Mouse (Mus musculus): Measurements from ENCODE around the gene Ascl1.

Ascl1 gene

DNA sequence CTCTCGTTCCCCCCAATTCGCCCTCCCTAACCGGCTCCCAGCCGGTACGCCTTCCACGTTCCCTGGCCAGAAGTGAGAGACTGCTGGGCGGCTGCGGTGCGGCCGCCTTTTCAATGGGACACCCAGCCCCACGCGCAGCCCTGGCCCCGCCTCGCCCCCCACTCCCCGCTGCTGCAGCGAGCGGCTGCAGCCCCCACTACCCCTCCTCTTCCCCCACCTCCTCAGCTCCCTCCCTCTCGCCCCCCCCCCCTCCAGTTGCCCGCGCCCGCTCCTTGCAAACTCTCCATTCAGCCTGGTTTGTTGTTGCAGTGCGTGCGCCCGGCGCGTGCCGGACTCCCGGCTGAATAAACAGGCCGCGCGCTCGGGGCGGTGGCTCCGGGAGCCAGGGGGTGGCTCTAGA, at the start of gene Ascl1:
Gene Ascl1 (minus strand): TSS at position 85 of the 400 bp plus-strand sequence.
- DNase-seq (ENCODE audit: low spot score): no peak

DNA sequence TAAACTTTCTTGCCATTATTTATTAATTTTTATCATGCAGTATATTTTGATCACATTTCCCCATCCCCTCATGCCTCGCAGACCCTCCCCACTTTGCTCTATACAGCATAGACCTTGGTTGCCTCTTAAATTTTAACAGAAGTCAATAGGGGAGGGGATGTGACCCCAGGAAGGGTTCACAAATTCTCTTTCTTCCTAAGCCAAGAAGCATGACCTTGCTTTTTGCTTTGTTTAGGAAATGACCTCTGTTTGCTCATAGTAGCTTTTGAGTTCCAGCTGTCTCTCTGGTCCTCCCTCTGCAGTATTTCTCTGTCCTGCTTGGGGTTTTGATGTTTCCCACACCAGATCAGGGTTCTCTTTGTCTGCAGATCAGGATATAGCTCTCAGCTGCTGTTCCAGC, 40.7 kb upstream of the Ascl1 start:
- no peak for DNase-seq (ENCODE audit: low spot score)

DNA sequence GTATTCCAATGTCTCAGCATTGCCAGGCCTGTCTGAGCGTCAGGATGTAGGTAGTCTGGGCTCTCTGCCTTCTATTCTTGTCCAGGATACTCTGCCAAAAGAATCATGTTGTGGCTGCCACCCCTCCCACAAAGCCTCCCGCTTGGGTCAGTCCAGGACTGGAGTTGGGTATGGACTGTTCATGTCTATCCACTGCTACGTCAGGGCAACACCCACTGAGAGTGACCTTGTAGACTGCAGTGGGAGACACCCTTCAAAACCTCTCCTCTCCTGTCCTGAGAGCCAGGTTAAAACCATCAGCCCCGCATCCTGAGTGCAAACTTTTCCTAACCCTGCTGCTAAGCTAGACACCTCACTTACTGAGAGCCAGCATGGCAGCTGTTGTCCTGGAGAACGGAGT, 28.2 kb upstream of the Ascl1 start, which contains the start of gene Pah:
Gene Pah (plus strand): TSS at position 150 of the 400 bp plus-strand sequence.
- DNase-seq (ENCODE audit: low spot score): no peak

DNA sequence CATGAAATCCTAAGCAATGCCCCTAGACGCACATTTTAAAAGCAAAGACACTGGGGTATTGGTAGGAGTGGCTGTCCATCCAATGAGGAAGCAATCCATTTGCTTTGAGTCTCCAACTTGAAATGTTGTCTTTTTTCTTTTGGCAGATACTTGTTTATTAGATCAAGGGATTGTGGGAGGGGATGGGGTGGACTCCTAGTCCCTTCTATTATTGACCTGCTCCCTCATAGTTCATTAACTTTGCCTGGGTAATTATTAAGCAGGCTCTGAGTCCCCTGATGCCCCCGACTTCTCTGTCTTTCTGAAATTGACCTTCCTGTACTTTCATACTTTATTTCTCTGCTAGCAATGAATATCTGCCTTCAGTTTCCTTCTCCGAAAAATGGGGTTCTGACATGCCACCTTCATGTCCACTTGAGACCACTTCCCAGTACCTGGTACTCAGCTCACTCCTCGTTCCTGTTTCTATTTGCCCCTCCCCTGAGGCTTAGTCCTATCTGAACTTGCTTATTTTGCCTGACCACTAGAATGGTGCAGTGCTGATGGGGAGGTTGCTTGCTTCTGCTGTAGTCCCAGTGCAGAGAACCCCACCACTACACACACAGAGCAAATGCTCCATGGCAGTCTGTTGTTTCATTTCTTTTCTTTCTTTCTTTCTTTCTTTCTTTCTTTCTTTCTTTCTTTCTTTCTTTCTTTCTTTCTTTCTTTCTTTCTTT, 27.1 kb upstream of the Ascl1 start:
- no peak for DNase-seq (ENCODE audit: low spot score)

DNA sequence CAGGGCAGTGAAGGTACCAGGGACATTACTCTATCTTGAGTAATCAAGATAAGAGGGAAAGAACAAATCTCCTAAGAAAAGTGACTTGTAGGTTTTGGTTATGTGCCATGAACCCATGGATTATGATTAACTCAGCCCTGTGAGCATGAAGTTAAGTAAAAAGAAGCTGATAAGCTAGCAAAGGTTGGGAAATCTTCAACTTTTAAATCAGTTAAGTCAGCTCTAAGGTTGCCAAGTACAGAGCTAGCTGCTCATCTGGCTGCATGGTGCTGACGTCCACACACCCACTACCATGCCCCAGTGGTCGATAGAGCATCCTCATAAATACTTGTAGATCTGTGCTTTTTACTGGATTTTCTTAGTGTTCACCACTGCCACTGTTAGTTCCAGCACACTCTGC, 25.1 kb upstream of the Ascl1 start:
- no peak for DNase-seq (ENCODE audit: low spot score)

DNA sequence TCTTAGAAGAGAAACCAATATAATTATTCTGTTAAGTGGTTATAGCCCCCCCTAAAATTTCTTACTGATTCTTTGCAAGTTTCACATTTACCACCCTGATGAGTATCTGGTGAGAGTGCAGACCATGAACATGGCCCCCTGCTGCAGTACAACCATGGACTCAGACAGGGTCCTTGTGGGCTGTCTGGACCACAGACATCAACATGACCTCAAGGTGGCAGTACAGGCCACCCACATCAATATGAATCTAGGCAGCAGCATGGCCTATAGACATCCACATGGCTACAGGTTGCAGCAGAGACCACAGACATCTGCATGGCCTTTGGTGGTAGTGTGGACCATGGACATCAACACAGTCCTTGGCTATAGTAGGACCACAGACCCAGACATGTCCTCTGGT, 19.6 kb upstream of the Ascl1 start:
- DNase-seq (ENCODE audit: low spot score): no peak

DNA sequence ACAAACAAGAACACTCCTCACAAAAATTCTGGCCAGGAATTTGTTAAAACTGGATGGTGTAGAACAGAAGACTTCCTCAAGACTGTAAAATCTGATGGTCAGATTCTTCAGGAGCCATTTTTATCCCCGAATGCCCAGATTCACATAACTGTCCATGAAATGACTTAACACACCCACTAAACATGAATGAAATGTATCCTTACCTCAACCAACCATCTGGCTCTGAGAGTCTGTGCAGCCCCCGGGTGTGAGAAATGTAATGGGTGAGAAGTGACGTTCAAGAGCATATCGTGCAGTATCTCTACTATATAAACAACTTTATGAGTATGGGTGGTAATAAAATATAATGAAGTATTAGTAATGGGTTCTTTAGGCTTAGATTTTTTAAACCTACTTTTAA, 15.1 kb upstream of the Ascl1 start:
- DNase-seq (ENCODE audit: low spot score): no peak

DNA sequence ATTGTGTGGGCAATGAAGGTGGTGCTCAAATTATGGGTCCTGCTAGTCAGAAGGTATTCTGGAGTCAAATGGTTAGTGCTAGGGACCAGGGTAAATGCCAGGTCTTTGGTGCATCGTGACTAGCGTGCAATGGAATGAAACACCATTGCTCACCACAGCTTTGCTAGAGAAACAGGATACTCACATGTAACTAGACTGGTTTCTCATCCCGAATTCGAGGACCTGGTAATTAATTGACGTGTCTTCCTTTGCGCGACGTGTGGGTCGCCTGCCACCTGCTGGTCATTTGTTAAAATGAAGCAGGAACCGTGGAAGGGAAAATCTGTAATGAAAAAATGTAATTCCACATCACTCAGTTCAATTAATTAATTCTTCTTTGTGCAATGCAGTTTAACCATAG, 10.5 kb upstream of the Ascl1 start:
- DNase-seq (ENCODE audit: low spot score): no peak

DNA sequence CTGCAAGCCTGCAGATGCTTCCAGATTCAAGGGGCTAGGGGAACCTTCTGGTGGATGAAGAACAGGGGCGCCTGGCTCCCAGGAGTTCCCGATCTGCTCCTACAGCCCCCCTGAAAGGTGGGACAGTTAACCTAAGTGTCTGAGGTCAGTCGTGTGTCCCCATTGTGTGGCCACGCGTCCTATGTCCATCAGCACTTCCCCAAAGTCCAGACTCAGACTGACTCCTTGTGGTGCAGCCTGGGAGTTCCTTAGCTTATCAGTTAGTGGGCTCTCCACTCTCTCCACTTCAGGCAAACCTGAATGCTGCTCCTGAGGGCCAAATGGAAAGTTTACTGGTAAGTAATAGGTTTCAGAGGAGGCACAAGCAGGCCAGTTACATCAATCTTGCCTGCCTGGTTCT, 8.8 kb upstream of the Ascl1 start:
- no peak for DNase-seq (ENCODE audit: low spot score)

DNA sequence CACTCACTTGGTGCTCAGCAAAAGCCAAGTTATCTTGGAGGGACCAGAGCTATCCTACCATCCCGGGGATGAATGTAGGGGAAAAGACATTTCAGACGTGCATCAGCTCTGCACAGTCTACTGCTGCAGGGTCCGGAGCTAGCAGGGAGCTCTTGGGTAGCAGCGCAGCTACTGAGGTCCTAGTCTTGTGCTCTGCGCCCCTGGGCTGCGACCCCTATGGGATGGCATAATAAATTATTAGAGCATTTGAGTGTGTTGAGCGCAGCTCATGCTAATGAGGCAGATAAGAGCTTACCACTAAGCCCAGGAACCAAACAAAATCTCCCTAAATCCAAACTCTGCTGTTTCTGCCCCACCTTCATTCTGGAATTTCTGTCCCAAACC, 8.2 kb upstream of the Ascl1 start:
- DNase-seq (ENCODE audit: low spot score): no peak

DNA sequence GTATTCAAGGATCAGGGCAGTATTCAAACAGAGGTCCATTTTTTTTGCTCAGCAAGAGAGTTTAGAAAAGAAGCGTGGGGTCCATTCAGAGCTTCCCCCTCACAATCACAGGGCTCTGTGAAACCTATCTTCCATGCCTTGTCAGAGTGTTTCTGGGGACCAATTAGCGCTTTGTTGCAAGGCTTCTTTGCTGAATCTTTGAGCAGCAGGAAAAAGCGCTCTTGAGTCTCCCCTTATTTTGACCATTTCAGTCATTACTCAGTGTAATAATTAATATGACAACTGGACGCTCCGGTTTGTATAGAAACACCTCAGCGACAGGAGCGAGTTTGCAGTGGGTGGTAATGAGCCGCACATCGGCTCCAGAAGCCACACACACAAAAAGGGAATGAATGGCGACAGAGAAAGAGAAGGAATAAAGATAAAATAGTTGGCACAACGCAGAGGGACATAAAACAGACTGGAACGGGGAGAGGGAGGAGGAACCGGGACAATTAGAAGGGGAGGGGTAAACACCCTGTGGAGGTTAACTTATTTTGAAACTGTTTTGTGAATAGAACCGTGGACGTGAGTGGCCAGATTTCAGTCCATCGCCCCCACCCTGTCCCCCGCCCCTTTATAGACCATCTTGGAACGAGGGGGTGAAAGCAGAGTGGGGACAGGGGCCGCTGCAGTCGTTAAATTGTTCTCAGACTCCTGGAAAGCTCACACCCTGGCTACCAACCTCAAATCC, 7.6 kb upstream of the Ascl1 start:
- no peak for DNase-seq (ENCODE audit: low spot score)

DNA sequence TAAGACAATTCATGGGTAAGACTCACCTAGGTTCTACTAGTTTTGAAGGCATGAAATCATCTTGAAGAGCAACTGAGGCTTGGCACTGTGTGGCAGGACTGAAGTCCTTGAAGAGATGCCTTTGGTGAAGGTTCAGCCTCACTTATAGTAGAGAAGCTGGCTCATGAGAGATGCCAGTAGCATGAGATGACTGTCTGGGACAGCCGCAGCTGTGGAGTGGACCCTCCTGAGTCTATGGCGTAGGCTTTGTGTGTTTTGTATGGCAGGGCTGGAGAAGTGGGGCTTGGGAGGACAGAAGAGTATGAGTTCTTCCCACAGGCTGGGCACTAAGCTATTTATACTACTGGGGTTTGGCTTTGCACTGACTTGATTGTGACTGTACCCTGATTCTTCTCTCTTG, 3.6 kb upstream of the Ascl1 start:
- DNase-seq (ENCODE audit: low spot score): no peak

DNA sequence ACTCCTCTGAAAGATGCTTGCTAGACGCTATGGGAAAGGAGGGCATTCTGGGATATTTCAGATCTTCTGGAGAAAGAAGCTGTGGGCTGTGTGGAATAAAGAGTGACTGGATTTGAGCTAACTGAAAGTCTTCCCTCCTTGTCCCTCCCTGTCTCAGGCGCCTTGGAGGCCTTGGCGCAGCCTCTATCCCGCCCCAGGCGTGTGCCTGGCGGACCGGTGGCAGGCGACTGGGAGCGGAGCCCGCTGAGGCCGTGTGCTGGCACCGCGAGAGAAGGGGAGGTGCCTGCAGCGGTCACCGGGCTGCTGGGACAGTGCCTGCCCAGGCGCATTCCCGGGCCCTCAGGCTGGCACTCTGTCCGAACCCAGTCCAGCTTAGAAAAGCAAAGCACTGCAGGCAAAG, 1.1 kb upstream of the Ascl1 start:
- no peak for DNase-seq (ENCODE audit: low spot score)

DNA sequence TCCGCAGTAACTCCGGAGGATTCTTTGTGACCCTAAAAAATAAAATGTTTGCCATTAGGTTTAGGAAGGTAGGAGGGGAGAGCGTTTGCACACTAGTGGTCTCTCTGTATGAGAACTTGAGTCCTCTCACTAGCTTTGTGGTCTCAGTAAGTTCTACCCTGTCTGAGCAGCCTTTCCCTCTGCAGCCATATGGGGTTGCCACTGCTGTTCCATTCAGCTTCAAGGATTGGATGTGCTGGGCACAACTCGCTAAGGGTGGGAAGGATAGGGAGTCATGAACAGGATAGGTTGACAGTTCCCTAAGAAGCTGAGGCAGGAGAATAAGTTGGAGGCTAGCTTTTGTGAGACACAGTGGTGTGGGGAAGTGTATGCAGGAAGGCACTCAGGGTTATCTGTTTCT, 716 bp upstream of the Ascl1 start:
- no peak for DNase-seq (ENCODE audit: low spot score)

DNA sequence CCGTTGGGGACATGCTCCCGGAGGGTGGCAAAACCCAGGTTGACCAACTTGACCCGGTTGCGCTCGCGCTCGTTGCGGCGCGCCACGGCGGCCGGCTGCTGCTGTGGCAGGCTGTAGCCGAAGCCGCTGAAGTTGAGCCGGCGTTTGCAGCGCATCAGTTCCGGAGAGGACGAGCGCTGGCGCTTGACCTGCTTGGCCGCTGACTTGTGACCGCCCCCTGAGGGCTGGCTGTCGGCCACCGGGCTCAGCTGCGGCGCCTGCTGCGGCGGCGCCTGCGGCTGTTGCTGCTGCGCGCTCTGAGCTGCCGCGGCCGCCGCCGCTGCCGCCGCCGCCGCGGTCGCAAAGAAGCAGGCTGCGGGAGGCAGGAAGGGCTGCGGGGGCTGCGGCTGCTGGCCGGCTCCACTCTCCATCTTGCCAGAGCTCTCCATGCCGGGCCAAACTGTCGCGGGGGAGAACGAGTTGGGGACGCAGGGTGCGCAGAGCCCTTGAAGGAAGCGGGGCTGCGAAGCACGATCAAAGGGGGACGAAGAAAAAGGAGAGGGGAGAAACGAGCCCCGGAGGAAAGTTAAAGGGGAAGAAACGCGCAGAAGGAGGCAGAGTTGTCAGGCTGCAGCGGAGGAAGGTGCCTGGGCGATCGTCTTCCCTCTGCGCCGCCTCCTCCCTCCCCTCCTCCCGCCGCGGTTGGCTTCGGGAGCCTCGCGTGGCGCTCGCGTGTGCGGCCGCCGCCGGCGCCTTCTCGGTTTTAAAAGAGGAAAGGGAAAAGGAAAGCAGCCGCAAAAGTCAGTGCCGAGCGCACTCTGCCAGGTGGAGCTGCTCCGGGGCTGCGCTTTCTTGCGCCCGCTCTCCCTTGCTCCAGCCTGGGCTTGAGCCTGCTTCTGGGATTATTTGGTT, 554 bp downstream of the Ascl1 start:
- DNase-seq (ENCODE audit: low spot score): no peak

DNA sequence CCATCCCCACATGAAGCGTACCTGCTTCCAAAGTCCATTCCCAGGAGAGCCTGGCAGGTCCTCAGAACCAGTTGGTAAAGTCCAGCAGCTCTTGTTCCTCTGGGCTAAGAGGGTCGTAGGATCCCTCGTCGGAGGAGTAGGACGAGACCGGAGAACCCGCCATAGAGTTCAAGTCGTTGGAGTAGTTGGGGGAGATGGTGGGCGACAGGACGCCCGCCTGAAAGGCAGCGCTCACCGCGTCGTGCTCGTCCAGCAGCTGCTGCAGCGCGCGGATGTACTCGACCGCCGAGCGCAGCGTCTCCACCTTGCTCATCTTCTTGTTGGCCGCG, 1.2 kb downstream of the Ascl1 start:
- no peak for DNase-seq (ENCODE audit: low spot score)

DNA sequence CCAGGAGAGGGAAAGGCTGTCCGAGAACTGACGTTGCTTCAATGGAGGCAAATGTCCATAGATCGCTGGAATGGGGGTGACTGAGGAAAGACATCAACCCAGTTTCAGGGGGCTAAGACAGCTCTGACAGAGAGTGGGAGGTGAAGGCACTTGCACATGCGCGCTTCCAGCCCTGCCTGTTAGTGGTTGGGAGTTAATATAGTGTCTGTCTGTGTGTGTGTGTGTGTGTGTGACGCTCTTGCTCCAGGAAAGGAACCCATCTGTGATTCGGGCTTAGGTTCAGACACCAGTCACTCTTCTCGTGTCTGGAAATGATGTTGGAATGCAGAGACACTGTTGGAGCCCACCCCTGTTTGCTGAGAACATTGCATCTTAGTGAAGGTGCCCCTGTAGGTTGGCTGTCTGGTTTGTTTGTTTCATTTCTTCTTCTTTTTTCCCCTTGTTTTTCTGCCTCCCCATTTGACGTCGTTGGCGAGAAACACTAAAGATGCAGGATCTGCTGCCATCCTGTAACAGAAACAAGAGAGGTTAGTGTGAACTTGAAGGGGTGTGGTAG, 1.9 kb downstream of the Ascl1 start:
- no peak for DNase-seq (ENCODE audit: low spot score)

DNA sequence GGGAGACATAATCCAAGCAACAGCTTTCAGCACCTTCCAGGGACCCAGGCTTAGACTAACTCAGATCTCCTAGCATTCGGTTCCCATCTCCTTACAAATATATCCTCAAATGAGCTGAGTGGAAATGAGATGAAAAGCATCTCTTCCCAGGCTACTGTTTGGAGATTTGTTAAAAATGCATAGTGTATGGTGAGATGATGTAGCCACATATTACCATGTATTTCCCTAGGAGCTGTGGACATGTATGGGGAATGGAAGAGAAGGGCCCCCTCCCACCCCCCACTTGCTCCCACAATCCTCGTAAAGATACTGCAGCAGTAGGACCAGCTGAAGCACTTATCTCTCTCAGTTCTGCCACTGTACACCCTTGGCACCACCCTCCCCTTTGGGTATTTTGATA, 3.1 kb downstream of the Ascl1 start:
- DNase-seq (ENCODE audit: low spot score): no peak

DNA sequence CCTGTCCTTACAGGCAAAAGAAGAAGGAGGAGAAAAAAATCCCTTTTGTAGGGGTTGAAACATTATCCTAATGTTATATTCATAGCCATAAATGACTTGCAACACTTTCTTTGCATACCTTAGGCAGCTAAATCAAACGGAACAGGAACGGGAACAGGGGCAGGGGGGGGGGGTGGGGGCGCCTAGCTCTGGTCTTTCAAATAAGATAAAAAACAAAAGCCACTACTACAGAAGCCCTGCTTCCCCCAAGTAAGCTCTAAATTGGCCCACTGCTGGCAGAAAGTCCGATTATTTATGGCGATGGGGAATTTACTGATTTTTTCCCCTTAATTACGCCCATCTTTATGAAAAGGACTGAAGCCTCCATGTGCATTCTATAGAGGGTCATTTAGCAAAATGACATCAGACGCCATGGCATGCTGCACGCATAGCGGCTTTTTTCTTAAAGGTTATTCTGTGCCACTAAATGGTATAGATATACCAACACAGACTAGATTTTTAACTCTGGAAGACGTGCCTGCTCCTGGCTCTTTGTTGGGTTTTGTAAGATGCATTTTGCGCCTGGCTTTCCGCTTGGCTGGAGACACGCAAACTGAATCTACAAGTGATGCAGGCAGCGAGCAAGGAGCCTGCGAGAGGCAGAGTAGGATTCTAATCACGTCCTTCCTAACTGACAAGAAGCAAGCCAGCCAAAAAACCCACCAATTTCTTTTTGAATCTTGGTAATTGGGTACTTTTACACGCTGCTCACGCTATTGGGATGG, 4.0 kb downstream of the Ascl1 start:
- DNase-seq (ENCODE audit: low spot score): no peak

DNA sequence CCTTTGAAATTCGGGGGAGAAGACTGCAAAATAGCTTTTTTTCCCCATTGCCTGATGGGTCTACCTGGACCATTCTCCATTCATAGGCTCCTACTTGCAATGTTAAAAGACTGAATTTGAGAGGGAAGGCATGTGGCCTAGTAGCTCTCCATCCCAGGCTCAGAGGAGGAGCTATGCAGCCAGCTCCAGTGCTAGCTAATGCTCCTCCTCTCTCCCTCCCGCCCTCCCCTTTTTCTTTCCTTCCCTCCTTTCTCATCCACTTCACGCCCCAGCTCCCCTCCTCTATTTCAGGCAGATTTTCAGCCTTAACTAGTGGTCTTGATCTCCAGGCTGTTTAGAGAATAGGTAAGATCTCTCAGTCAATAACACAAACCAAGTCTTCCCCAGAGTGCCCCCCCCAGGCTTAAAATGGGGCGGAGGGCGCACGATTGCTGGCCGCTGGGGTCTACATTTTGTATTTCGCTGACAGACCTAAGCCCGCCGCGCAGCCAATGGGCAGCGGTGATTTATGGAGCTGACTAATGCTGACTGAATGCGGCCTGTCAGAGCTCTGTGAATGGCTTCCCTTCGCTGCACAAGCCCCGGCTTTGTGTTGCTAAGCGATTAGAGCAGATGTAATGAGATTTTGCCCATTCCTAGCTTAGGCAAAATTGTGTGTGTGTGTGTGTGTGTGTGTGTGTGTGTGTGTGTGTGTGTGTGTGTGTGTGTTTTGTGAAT, 4.9 kb downstream of the Ascl1 start:
- DNase-seq (ENCODE audit: low spot score): no peak

All from T-cell, adult 2 months (primary cell).